8 mouse cellular contexts compared by ENCODE assay signal in genomic region chr4:45407703-45408334, GRCm38 (mm10). TPM values are rescaled to one million over a fixed set of nuclear protein-coding genes. Genes with fewer than 3 reads are reported as not detected.
DNase-seq lines count a peak whose midpoint lies in the region; ATAC-seq and TF ChIP-seq lines count a peak whose summit lies in the region.

No protein-coding gene starts in this region.

- peaks cover 18% of the 10 kb centered on the region for H3K36me3 ChIP-seq in forebrain, embryonic 14.5 days (ENCODE audit: control insufficient read depth, insufficient read depth, low read length)
- H3K36me3 ChIP-seq in midbrain, postnatal 0 days (ENCODE audit: insufficient read depth, low read length) = peaks cover 9% of the 10 kb centered on the region

- H3K9ac ChIP-seq in forebrain, embryonic 14.5 days (ENCODE audit: low read length) = peak overlapping the region; percentile 99
- H3K9ac ChIP-seq in midbrain, postnatal 0 days (replicated peaks; ENCODE audit: low read length, poor library complexity, severe bottlenecking) = peak overlapping the region; percentile 98

- TF ChIP-seq CTCF in lung, adult 2 months (IDR thresholded peaks at IDR 0.05; ENCODE audit: insufficient read depth, low read length) = no peak
- TF ChIP-seq CTCF in midbrain, postnatal 0 days (IDR thresholded peaks at IDR 0.05) = no peak

- H3K4me1 ChIP-seq in lung, adult 2 months (ENCODE audit: control insufficient read depth, insufficient read depth, low read length) = peaks cover 6% of the 10 kb centered on the region
- peaks cover 20% of the 10 kb centered on the region for H3K4me1 ChIP-seq in forebrain, embryonic 14.5 days (ENCODE audit: control insufficient read depth, insufficient read depth, low read length)
- peaks cover 14% of the 10 kb centered on the region; the same call in 1 of the 2 replicates for H3K4me1 ChIP-seq in midbrain, postnatal 0 days (ENCODE audit: insufficient read depth, low read length)

- no peak for ATAC-seq in forebrain, embryonic 14.5 days
- ATAC-seq in midbrain, postnatal 0 days (ENCODE audit: low FRiP score) = peak; percentile 19; the same call in 1 of the 2 replicates

- no peaks in the 10 kb centered on the region; the same call in 1 of the 2 replicates for H3K27me3 ChIP-seq in forebrain, embryonic 14.5 days (replicated peaks; ENCODE audit: control insufficient read depth, insufficient read depth, low read length)
- H3K27me3 ChIP-seq in midbrain, postnatal 0 days (ENCODE audit: insufficient read depth, low read length) = no peaks in the 10 kb centered on the region

- peak overlapping the region; percentile 89 for H3K27ac ChIP-seq in forebrain, embryonic 14.5 days (ENCODE audit: low read depth, low read length)
- H3K27ac ChIP-seq in midbrain, postnatal 0 days (ENCODE audit: low read depth, low read length) = peak overlapping the region; percentile 93

- no peak for TF ChIP-seq POLR2A in lung, adult 2 months (IDR thresholded peaks at IDR 0.05; ENCODE audit: borderline replicate concordance, extremely low read depth, low read depth, low read length)

- under 1% methylated on average over 19 of the region's 19 CpGs for WGBS in lung, adult 2 months
- whole genome bisulfite sequencing in forebrain, embryonic 14.5 days = 1% methylated on average over 19 of the region's 19 CpGs
- under 1% methylated on average over 19 of the region's 19 CpGs for WGBS in midbrain, postnatal 0 days

- H3K9me3 ChIP-seq in forebrain, embryonic 14.5 days (replicated peaks; ENCODE audit: control insufficient read depth, low read length) = no peaks in the 10 kb centered on the region
- no peaks in the 10 kb centered on the region for H3K9me3 ChIP-seq in midbrain, postnatal 0 days (ENCODE audit: low read length)

- H3K4me3 ChIP-seq in lung, adult 2 months (replicated peaks; ENCODE audit: extremely low read depth, low read depth, low read length) = peak overlapping the region; percentile 89
- H3K4me3 ChIP-seq in forebrain, embryonic 14.5 days (ENCODE audit: low read depth, low read length) = peak overlapping the region; percentile 98
- H3K4me3 ChIP-seq in midbrain, postnatal 0 days (ENCODE audit: low read depth, low read length) = peak overlapping the region; percentile 98

- peak overlapping the region; percentile 88 for H3K4me2 ChIP-seq in forebrain, embryonic 14.5 days (ENCODE audit: low read length)
- H3K4me2 ChIP-seq in midbrain, postnatal 0 days (ENCODE audit: low read depth, low read length, poor library complexity, severe bottlenecking) = peak overlapping the region; percentile 67

- DNase-seq in lung, adult 2 months = no peak
- no peak for DNase-seq in lung, postnatal 4 days
- DNase-seq in adrenal gland, postnatal 36 days = peak; percentile 64 to 69
- peak; percentile 45 for DNase-seq in forebrain, embryonic 14.5 days (ENCODE audit: low spot score)
- DNase-seq in kidney, postnatal 14 days = peak; percentile 72
- DNase-seq in midbrain, postnatal 0 days (ENCODE audit: low spot score) = peak; percentile 57
- no peak for DNase-seq in left cerebral cortex, adult 9 months (ENCODE audit: low spot score in 2 of 2)
- no peak for DNase-seq in left cerebral cortex, adult 18-20 months (ENCODE audit: low spot score in 2 of 2)

RNA-seq across cellular contexts. Expression of gene Slc25a51, which starts 0.7 kb away (rescaled TPM):
- 86.4 and 109 TPM in 2 replicates for polyA plus RNA-seq in lung, adult 2 months (2012; rRNA removed)
- total RNA-seq in adrenal gland, postnatal 36 days (2021) = 100 to 1,000 TPM; 268 to 422 TPM
- 82.5 and 84.3 TPM in 2 replicates for polyA plus RNA-seq in forebrain, embryonic 14.5 days (2014; fragmentation: Nextera tagmentation; extraction: Ambion mirVana)
- total RNA-seq in midbrain, postnatal 0 days (2014; rRNA removed) = 128 and 132 TPM in 2 replicates
- polyA plus RNA-seq in midbrain, postnatal 0 days (2015; fragmentation: Nextera tagmentation; extraction: Ambion mirVana) = 62.8 and 69.7 TPM in 2 replicates
- 100 to 1,000 TPM; 108 to 115 TPM for total RNA-seq in left cerebral cortex, adult 18-20 months (2021)

Comparison
In these comparisons a context has a peak if more than half of its experiments do, and no peak if none do; other contexts are left out.
1. DNase-seq: peak in adrenal gland, postnatal 36 days (2 of 2), forebrain, embryonic 14.5 days (single experiment), kidney, postnatal 14 days (single experiment) and midbrain, postnatal 0 days (single experiment); none in lung, adult 2 months (single experiment), lung, postnatal 4 days (0 of 2), left cerebral cortex, adult 9 months (0 of 2) and left cerebral cortex, adult 18-20 months (0 of 2).
2. Peak in every context shown above with its lines, with median percentiles within 50 percentile points of each other: H3K4me3 ChIP-seq.